Mouse (Mus musculus) heart, postnatal 36 days (tissue): Measurements from ENCODE around the gene Cpped1. TPM values are rescaled to one million over a fixed set of nuclear protein-coding genes. Genes with fewer than 3 reads are reported as not detected.
A peak's percentile ranks its signal among the peaks of the same experiment; 100 is the strongest.

ENCODE experiments used
- DNase-seq, 2 experiments: peaks; one replicate each; pipeline ENCODE4 v3.0.0; 2021 to 2022
- intact Hi-C: fragments of 180-260 bp; cut with DNase I; formaldehyde crosslinking; loops from one replicate; pipeline ENCODE4 v1.15.1; 2025
- total RNA-seq, 2 experiments: library from RNA; stranded (reverse); gene quantifications; 2 replicates each; pipeline ENCODE4 v1.2.3; 2021

Gene Cpped1
- total RNA-seq, 2 experiments from 2014 or later, result 53.7 to 55.6 TPM

DNA sequence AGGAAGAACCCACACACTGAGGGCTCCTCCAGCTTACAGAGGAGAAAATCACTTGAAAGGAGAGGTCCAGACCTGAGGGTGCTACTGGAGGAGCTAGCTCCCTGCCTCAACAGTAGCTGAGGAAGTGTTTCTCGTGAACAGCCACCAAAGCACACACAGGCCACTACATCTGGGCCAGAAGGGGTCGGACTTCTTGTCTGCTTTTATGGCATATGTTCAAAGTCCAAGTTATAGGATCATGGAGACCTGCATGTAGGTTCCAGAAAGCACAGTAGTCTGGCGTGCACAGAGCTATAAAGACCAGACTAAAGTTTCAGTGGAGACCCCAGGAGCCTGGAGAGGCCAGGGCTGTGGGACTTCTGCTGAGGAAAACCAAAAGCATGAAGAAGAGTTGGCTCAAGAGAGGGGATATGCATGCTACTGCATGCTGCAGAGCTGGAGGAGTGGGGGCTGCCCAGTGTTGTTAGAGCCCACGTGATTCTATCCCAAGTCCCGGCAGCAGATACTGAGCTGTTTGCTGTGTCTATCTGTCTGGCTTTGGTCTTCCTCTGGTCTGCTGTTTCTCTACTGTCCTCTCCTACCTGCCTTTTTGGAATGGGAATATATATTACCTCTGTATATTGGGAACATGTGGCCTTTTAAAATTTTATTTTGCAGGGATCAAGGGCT, 60.1 kb downstream of the Cpped1 start:
- DNase-seq, result no peak
- intact Hi-C loops, result no loop called here

DNA sequence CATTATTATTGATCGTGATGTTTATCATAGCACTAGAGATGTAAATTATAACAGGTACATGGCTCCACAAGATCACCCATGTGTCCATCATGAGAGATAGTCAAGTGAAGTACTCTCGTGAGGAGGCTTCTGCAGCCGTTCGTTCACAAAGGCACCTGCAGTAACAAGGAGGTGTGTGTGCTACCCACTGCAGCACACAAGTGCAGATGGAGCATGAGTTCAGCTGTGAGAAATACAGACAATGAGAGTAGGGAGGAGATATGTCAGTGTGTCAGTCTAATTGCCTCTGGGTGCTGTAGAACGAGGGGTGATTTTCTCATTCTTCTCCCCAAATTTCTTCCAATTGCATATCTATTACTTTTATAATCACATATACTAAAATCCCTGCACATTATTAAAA, 63.9 kb downstream of the Cpped1 start:
- no peak for DNase-seq
- intact Hi-C loops, result no loop called here

DNA sequence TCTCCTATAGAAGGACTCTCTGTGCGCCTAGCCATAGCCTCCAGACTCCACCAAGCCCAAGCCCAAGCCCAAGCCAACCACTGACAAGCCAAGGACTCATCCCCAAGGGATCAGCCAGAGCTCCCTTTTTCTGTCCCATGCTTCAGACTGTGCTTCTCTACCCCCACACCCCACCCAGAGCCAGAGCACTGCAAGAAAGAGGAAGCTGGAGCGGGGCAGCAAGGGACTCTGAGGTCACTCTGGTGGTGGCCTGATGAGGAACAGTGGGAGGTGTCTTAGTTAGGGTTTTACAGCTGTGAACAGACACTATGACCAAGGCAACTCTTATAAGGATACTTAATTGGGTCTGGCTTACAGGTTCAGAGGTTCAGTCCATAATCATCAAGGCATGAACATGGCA, 65.8 kb downstream of the Cpped1 start:
- DNase-seq, result no peak

DNA sequence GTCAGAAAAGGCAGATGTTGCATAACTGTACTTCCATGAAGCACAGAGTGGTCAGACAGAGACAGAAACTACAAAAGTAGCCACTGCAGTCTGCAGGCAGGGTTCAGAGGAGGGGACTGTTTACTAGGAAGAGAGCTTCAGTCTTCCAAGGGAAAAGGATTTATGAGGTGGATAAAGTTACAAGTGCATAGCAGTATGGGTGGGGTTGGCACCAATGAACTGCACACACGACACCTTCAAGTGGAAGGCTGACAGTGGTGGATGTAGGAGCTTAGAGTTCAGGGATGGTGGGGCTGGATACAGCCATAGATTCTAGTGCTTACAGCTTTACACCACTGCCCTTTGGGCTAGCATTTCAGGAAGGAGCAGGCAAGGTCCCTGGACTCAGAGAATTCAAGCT, 75.8 kb downstream of the Cpped1 start:
- intact Hi-C loops, result no loop called here
- no peak for DNase-seq

More for the DNA sequence above, 65.8 kb downstream of the Cpped1 start:
- intact Hi-C loops, result no loop called here

DNA sequence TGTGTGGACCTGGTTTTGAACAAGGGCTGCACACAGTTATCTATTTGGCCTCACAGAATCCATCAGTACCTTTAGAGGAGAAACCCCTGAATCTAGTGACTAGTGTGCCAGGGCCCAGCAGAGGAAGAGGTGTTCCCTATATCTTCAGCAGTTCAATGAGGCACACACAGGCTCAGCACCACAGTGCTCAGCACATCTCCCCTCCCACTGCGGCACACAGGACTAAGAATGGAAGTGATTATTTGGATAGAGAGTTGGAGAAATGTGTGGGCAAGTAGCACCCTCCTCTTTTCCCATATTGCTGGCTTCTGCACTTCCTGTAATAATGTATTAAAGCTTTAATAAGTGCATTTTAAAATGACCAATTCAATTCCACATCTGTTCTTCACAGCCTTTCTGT, 80.4 kb downstream of the Cpped1 start:
- intact Hi-C loops, result no loop called here
- DNase-seq, result no peak

DNA sequence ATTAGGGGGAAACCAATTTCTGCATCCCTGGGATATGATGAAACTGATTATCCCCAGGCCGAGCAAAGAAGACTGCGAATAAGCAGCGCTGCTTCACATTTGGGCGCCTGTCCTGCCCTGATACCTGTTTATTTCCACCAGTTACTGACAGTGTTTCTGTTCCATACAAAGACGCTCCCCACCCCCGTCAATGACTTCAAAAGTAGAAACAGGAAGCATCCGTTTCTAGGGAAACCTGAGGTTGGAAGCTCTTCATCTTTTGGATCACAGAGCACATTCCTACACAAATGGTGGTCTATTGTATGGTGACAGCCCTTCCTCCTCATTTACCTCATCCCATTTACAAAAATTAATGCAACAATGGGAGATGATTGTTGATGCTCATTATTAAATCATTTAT, 84.4 kb downstream of the Cpped1 start:
- DNase-seq, result no peak
- intact Hi-C loops, result no loop called here

DNA sequence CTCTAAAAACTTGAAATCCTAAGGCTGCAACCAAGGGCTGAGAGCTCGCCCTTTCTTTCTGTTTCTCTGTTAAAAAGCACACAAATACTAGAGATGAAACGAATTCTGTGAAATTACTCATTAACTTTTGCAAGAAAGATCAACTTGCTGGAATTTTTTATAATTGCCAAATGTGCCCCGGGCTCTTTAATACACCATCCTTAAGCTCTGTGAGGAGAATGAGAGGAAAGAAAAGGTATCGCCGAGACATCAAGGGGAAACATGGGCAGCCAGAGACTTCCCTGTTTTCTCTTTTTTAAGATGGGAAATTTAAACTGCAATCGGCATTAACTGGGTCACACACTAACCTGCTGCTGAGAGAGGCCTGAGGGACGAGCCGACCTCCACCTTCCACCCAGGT, 84.9 kb downstream of the Cpped1 start:
- no peak for DNase-seq
- intact Hi-C loops, result no loop called here

DNA sequence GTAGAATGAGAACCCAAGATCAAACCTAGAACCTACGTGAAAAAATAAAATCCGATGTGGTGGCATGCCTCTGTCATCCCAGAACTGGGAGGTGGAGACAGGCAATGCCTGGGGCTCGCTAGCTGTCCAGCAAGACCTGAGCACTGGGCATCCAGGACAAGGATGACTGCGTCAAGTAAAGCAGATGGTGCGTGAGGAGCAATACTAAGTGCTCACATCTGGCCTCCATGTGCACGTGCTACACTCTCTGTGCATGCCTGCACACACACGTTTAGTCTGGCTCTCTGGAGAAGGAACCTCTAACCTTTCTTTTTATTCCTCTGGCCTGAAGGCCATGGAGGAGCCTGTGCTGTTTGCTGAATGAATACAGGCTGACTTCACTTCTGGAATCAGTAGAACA, 88.5 kb downstream of the Cpped1 start:
- intact Hi-C loops, result no loop called here
- DNase-seq, result no peak

DNA sequence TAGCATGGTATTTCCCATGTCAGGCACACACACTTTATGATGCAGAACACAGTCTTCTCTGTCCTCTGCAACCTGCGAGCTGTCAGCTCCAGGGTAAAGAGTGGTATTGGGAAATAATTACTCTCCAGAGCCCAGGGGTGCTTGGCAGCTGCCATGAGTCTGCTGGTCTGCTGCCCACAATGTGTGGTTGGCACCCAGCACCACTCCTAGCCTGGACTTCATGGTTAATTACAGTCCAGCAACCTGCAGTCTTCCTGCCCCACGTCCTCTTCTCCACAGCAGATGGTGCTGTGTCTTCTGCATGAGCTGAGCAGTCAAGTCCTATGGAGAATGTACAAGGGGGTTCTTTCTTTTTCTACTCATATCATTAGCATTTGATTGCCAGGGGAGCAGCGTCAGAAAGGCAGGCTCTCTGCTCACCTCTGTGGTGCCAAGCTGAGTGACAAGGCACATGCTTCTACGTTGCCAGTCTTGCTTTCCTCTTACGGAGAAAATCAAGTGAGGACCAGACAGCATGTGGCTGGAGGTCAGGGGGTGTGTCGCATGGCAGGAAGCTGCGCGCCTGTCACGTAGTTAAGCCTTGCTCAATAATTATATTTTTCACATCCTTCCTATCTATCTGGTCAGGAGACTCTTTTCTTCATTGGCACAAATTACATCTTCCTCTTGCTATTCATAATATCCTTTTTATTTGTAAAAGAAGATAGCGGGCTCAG, 94.2 kb downstream of the Cpped1 start:
- intact Hi-C loops, result no loop called here
- DNase-seq, result peak; percentile 22 to 28

DNA sequence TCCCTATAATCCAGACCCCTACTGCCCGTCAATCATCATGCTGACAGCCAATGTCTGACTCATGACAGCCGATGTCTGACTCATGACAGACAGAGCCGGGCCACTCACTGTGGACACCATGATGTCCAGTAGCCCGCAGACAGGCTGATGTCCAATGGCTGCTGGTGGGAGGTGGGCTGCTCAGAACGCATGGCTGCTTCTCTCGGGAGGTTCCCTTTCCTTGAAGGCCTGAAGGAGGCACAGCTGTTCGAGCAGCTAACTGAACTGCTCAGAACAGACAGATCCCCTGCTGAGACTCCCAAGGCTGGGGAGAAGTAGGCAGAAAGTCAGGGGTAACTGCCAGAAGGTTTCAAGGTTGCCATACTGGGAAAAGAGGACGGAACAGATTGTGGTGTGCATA, 97.1 kb downstream of the Cpped1 start:
- intact Hi-C loops, result no loop called here
- no peak for DNase-seq

DNA sequence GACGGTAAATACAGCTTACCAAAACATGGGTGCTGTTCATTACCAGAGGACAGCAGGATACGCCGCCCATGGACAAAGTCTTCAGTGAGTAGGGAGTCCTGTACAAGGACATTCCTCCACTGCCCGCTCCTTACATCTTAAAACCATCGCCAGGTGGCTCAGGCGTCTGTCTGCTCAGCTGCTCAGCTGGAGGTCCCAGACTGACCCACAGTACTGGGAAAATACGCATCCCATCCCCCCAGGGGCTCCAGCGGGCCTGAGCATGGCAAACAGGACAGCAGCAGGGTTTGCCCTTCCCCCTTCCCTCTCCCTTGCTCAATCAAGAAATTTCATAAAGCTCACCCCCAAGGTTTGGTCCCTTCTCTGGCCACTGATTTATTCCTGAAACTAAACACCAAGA, 99.6 kb downstream of the Cpped1 start:
- no peak for DNase-seq
- intact Hi-C loops, result no loop called here

DNA sequence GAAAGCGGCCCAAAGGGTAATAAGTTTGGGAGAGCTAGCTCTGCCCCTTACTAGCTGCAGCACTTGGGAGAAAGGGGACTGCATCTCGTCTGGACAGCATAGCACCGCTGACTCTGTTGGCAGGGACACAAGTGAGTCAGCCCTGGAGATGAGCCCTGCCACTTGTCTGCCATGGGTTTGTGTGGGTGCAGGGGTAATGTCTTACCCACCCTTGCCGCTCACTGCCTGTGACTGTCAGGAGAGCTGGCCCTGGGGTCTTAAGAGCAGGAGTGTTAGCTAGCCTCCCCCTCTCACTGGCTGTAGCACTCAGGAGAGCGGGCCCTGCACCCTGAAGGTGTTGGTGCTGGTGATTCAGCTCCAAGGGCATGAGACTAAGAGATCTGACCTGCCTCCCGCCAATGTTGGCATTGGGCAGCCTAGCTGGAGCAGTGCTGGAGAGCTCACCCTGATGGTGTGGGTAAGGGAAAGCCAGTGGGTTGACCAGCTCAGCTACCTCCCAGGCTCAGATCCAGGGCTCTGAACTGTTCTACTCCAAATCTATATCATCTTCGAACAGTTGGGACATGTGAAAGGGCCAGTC, 107.2 kb downstream of the Cpped1 start:
- intact Hi-C loops, result no loop called here
- DNase-seq, result no peak

DNA sequence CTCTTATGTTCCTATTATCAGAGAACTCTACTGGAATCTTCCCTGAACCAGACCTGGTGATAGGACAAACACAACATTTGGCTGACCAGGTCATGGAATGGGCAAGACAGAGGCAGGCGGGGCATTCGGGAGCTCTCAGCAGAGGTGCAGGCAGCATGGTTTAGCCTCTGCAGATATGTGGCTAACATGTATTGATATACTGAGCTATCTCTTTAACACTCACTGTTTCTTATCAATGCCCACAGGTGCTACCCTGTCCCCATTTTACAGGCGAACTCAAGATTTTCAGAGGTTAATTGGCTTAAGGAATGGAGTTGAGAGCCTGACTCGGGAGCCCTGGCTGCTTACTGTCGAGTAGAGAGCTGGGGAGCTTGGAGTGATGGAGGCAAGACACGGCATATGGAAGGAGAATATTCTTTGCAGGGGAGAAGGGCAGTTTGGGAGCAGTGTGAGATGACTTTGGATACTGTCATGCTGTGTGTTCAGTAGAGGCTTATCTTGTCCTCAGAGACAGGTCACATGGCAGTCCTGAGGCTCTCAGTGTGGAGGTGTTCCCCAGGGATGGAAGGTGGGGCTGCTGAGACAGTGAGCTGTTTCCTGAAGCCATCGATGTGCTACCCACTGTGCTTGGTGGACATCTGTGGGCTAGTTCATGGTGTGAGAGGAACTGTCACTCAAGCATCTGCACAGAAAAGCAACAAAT, 113.3 kb downstream of the Cpped1 start:
- DNase-seq, result no peak
- intact Hi-C loops, result no loop called here

DNA sequence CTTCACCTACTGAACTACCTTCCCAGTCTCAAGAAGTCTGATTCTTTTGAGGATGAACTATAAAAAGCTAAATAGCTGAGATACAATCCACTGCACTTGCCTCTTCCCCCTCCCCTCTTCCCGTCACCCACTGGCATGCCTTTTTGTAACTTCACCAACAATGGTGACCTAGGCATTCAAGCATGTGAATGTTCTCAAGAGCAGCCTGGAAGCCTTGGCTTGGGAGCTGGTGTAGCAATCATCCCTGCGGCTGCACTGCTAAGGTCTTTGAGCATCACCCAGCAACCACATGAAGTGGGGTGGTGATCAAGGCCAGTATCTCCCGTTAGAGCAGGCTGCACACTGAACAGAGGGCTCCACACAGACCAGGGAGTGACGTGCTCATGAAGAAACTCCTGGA, 114.6 kb downstream of the Cpped1 start:
- DNase-seq, result no peak
- intact Hi-C loops, result no loop called here

DNA sequence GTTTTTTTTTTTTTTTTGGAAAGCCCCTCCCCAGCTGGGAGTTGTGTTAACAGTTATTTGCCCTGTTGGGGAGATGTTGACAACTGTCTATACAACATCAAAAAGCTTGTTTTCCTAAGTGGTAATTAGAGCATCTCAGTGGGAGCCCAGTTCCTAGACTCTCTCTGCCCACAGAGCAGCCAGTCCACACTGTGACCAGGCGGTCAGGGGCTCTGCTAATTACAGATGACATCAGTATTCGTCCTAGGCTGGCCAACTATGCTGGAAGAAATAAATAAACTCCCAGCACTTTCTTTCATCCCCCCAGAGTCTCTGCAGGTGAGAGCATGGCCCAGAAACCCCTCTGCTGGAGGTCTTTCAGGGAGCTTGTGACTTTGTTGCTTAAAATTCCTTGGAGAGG, 115.9 kb downstream of the Cpped1 start:
- intact Hi-C loops, result no loop called here
- DNase-seq, result no peak

DNA sequence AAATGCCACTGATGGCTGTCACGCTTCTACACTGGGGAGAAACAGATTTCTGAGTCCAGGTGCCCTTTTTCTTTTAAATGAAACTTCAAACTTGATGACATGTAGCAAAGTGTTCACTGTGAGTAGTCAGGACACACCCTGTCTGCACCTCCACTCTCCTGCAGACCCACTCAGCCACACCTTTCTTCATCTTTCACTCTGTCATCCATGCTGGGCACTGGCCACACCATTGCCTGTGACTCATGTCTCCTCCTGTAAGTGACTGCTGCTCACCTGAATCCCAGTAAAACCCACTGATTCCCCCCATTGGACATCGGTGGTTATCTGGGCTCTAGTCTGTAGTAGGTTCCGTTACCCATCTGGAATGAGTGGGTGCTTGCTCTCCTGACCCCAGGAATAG, 118.8 kb downstream of the Cpped1 start:
- intact Hi-C loops, result no loop called here
- DNase-seq, result no peak

DNA sequence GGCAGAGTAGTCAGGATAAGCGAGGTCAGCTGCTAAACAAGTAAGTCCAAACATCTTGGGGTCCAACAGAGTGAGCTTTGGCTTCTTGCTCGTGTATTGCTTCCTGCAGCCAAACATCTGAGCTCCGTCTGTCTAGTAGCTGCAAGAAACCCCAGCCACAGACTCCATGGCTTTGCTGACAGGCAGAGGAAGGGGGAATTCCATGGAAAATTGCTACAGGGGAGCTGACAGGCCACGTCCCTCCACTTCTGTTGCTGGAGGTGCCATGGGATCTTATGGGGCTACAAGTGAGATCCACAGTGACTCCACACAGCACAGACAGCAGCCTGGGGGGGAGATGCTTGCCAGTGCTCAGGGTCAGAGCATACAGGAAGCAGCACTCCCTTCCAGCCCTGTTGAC, 123.4 kb downstream of the Cpped1 start:
- intact Hi-C loops, result no loop called here
- no peak for DNase-seq

DNA sequence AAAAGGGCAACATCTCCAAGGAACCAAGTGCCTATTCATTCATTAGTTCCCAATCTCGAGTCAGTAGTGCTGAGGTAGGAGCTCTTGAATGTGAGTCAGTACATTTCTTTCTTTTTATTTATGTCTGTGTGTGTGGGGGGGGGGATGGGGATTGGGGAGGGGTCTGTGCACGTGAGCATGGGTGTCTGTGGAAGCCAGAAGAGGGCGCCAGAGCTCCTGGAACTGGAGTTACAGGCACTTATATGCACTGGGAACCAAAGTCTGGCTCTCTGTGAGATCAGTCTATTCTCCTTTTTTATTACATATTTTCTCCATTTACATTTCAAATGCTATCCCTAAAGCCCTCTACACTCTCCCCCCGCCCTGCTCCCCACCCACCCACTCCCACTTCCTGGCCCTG, 124.9 kb downstream of the Cpped1 start:
- no peak for DNase-seq
- intact Hi-C loops, result no loop called here

DNA sequence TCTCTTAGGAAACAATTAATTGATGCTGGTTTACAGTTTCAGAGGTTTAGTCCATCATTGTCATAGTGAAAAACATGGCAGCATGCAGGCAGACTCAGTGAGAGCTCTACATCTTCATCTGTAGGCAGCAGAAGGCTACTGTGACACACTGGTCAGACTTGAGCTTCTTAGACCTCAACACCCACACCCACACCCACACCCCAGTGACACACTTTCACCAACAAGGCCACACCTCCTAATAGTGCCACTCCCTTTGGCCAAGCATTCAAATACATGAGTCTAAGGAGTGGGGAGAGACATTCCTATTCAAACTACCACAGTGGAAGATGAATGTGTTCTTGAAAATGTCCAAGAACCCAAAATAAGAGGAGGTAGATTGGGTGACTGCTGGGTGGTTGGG, 125.9 kb downstream of the Cpped1 start:
- intact Hi-C loops, result no loop called here
- no peak for DNase-seq

DNA sequence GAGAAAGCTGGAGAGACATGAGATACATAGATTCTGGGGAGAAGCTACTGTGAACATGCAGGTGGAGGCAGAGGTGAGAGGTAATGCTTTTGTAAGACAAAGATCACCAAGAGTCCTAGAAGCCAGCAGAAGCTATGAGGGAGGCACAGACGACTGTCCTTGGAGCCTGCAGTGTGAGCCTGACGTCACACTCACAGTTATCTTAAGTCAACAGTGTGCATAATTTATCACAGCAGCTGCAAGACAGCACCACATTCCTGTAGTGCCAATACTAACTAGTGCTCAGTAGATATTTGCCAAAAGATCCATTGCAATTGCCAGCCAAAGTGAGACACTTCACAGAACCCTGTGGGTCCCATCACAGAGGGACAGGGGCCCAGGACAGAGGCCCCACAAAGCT, 127.2 kb downstream of the Cpped1 start:
- no peak for DNase-seq
- intact Hi-C loops, result no loop called here

DNA sequence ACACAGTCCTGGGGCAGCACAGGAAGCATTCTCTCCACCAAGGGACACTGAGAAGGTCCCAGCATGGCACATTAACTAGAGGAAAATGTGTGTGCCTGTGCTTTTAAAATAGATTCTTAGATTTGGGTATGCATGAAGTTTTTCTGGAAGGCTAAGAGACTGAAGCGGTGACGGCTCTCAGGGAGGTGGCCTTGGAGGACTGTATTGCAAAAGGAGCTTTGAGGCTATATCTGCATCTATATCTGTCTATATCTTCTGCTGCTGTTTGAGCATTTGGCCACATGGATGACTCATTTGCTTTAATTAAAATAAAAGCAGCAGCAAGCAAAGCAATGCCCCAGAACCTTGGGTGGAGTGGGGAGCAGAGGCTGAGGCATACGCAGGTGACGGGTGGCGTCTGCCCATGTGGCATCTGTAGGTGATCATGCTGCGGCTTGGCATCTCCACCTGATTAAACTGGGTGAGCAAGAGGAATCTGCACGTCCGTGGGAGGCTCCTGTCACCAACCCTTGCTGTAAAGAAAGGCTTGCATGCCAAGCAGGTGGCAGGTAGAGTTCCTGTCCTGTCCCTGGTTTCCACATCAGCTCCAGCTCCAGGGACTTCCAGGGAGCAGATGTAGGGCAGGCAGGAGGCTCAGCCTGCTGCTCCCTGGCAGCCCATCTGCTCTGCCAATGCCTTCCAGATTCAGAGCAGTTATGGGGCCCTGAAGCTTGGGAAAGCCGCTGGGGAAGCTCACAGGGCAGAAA, 130.4 kb downstream of the Cpped1 start:
- DNase-seq, result no peak
- intact Hi-C loops, result no loop called here
